Mouse (Mus musculus): ENCODE data around the gene Zfp712. TPM values are rescaled to one million over a fixed set of nuclear protein-coding genes. Genes with fewer than 3 reads are reported as not detected.

Gene Zfp712
- polyA plus RNA-seq, 1 experiment from 2014 or later = 4.9 TPM

DNA sequence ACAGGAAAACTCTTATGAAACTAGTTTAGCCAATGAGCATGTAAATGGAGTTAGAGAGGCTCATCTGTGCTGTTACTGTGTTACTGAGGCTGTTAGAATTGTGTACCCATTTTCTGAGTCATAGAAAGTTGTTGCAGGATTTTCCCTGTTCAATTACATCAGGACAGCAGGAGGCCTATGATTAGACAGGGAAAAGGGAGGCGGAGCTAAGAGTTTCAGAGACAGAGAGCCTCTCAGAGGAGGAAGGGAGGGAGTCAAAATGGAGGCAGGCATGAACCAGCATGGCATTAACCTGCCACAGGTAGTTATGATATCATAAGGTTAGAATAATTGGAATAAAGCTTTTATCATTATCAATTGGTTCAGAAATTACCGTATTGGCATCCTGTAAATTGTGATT, 11.8 kb upstream of the Zfp712 start:
- Histone ChIP-seq H3K9ac (ENCODE audit: low read length) (no peak overlapping the region), H3K4me3 (ENCODE audit: low read length) (no peak overlapping the region), H3K27ac (ENCODE audit: low read length) (no peak overlapping the region), H3K9me3 (ENCODE audit: control insufficient read depth, low read length) (peaks cover 17% of the 10 kb centered on the region), H3K36me3 (ENCODE audit: control insufficient read depth, insufficient read depth, low read length) (peaks cover 49% of the 10 kb centered on the region), H3K4me1 (replicated peaks; ENCODE audit: control insufficient read depth, insufficient read depth, low read length) (no peaks in the 10 kb centered on the region), H3K27me3 (ENCODE audit: control insufficient read depth, insufficient read depth, low read depth, low read length) (no peaks in the 10 kb centered on the region), H3K4me2 (ENCODE audit: low read depth, low read length) (no peak overlapping the region)
- 94% methylated on average over 2 of the region's 2 CpGs for WGBS
- ATAC-seq (ENCODE audit: low read depth) = no peak

GRCm38 (mm10) chr13:67065386-67065785, 4.4 kb upstream of the Zfp712 start:
- no peak for ATAC-seq (ENCODE audit: low read depth)
- Histone ChIP-seq H3K9ac (ENCODE audit: low read length) (no peak overlapping the region), H3K4me1 (replicated peaks; ENCODE audit: control insufficient read depth, insufficient read depth, low read length) (no peaks in the 10 kb centered on the region), H3K27me3 (ENCODE audit: control insufficient read depth, insufficient read depth, low read depth, low read length) (no peaks in the 10 kb centered on the region), H3K27ac (ENCODE audit: low read length) (no peak overlapping the region), H3K36me3 (ENCODE audit: control insufficient read depth, insufficient read depth, low read length) (peaks cover 14% of the 10 kb centered on the region), H3K4me2 (ENCODE audit: low read depth, low read length) (no peak overlapping the region), H3K4me3 (ENCODE audit: low read length) (no peak overlapping the region), H3K9me3 (ENCODE audit: control insufficient read depth, low read length) (peaks cover 6% of the 10 kb centered on the region)
- WGBS = 88% methylated on average over 8 of the region's 8 CpGs

GRCm38 (mm10) chr13:67062427-67062826, 1.5 kb upstream of the Zfp712 start:
- ATAC-seq (ENCODE audit: low read depth) = no peak
- Histone ChIP-seq H3K36me3 (ENCODE audit: control insufficient read depth, insufficient read depth, low read length) (no peaks in the 10 kb centered on the region), H3K9ac (ENCODE audit: low read length) (no peak overlapping the region), H3K4me3 (ENCODE audit: low read length) (no peak overlapping the region), H3K27me3 (ENCODE audit: control insufficient read depth, insufficient read depth, low read depth, low read length) (no peaks in the 10 kb centered on the region), H3K27ac (ENCODE audit: low read length) (no peak overlapping the region), H3K9me3 (ENCODE audit: control insufficient read depth, low read length) (no peaks in the 10 kb centered on the region), H3K4me1 (replicated peaks; ENCODE audit: control insufficient read depth, insufficient read depth, low read length) (peaks cover 3% of the 10 kb centered on the region; the same call in 1 of the 2 replicates), H3K4me2 (ENCODE audit: low read depth, low read length) (no peak overlapping the region)
- WGBS = 42% methylated on average over 7 of the region's 7 CpGs

DNA sequence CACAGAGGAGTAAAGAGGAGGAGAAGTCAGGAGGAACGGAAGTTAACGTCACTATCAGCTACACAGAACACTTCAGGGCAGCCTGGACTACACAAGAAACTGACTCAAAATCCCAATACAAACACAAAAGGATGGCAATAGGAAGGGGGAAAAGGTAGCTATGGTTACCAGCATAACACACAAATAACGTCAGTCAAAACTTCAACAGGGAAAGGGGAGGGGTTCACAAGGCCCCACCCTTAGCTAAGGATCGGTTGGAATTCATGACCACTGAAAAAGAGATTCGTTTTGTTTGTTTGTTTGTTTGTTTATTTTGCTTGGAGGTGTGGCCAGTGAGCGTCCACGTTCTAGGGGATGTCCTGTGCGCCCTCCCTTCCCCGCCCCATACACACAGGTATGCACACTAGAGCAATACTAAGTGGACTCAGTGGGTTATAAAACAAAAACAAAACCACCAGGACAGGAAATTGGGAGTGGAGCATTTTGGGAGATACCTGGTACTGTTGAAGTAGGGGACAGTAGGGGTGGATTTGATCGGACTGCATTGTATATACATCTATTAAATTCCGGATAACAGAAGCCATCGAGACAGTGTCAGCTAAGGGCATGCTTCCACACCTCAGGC, 697 bp downstream of the Zfp712 start:
- peak; percentile 34 for ATAC-seq (ENCODE audit: low read depth)
- H3K9me3 ChIP-seq (ENCODE audit: control insufficient read depth, low read length) = 0 out of 2 replicates have a peak, but pooled peaks cover 4% of the 10 kb centered on the region
- H3K27me3 ChIP-seq (ENCODE audit: control insufficient read depth, insufficient read depth, low read depth, low read length) = no peaks in the 10 kb centered on the region
- peak overlapping the region; percentile 62 for H3K4me2 ChIP-seq (ENCODE audit: low read depth, low read length)
- peak overlapping the region; percentile 92 for H3K27ac ChIP-seq (ENCODE audit: low read length)
- H3K4me1 ChIP-seq (replicated peaks; ENCODE audit: control insufficient read depth, insufficient read depth, low read length) = peaks cover 3% of the 10 kb centered on the region; the same call in 1 of the 2 replicates
- WGBS = 2% methylated on average over 12 of the region's 12 CpGs
- peak overlapping the region; percentile 80 for H3K4me3 ChIP-seq (ENCODE audit: low read length)
- H3K9ac ChIP-seq (ENCODE audit: low read length) = peak overlapping the region; percentile 75
- H3K36me3 ChIP-seq (ENCODE audit: control insufficient read depth, insufficient read depth, low read length) = no peaks in the 10 kb centered on the region

Other genes starting within 250 kb of the Zfp712 start
- 0.70 and 0.93 TPM in 2 replicates for gene Gm10767, start 156.3 kb downstream of the Zfp712 start, polyA plus RNA-seq (2015; fragmentation: Nextera tagmentation; extraction: Ambion mirVana)
- 4.7 and 5.5 TPM in 2 replicates for gene Zfp708, start 36.8 kb upstream of the Zfp712 start, polyA plus RNA-seq (2015; fragmentation: Nextera tagmentation; extraction: Ambion mirVana)
- gene Gm28557, start 47.4 kb upstream of the Zfp712 start, polyA plus RNA-seq (2015; fragmentation: Nextera tagmentation; extraction: Ambion mirVana) = 3.3 and 3.4 TPM in 2 replicates
- gene Rslcan18, start 55.1 kb upstream of the Zfp712 start, polyA plus RNA-seq (2015; fragmentation: Nextera tagmentation; extraction: Ambion mirVana) = 0.11 and 0.46 TPM in 2 replicates
- 2.0 and 2.3 TPM in 2 replicates for gene Zfp759, start 60.5 kb upstream of the Zfp712 start, polyA plus RNA-seq (2015; fragmentation: Nextera tagmentation; extraction: Ambion mirVana)
- 8.5 and 9.7 TPM in 2 replicates for gene Rsl1, start 112.0 kb upstream of the Zfp712 start, polyA plus RNA-seq (2015; fragmentation: Nextera tagmentation; extraction: Ambion mirVana)
- gene Zfp455, start 133.3 kb upstream of the Zfp712 start, polyA plus RNA-seq (2015; fragmentation: Nextera tagmentation; extraction: Ambion mirVana) = 1.8 and 2.6 TPM in 2 replicates
- 1.9 and 2.0 TPM in 2 replicates for gene Zfp458, start 217.3 kb upstream of the Zfp712 start, polyA plus RNA-seq (2015; fragmentation: Nextera tagmentation; extraction: Ambion mirVana)
- 0.75 and 0.85 TPM in 2 replicates for gene Zfp457, start 245.3 kb upstream of the Zfp712 start, polyA plus RNA-seq (2015; fragmentation: Nextera tagmentation; extraction: Ambion mirVana)